Mouse (Mus musculus) urinary bladder, postnatal 14 days (tissue): Measurements from ENCODE around the gene Fam214a.

ENCODE experiments used
- DNase-seq: peaks from one replicate; pipeline ENCODE4 v3.0.0; 2021; ENCODE audit warnings: low spot score

Gene Fam214a

DNA sequence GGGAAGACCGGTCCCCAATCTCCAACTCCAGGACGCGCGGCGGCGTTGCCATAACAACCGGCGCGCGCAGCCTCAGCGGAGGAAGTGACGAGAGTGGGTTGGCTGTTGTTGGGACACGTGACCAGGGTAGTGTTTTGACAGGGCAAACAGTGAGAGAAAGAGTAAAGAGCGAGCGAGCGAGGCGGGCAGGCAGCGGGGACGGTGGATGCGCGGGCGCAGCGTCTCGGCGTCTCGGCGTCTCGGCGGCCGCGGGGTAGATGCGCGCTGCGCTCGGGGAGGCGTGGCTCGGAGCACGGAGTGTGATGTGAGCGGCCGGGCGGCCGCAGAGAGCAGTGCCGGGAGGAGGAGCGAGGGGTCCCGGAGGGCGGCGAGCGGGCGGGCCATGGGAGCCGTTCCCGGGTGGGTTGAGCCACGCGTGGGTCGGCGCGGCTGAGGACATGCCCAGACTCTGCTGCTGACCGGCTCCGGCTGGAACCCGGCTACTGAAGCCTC lies at the start of gene Fam214a:
Fam214a (plus strand) TSS at position 129 of the 492 bp plus-strand sequence.
- peak; percentile 93 for DNase-seq

DNA sequence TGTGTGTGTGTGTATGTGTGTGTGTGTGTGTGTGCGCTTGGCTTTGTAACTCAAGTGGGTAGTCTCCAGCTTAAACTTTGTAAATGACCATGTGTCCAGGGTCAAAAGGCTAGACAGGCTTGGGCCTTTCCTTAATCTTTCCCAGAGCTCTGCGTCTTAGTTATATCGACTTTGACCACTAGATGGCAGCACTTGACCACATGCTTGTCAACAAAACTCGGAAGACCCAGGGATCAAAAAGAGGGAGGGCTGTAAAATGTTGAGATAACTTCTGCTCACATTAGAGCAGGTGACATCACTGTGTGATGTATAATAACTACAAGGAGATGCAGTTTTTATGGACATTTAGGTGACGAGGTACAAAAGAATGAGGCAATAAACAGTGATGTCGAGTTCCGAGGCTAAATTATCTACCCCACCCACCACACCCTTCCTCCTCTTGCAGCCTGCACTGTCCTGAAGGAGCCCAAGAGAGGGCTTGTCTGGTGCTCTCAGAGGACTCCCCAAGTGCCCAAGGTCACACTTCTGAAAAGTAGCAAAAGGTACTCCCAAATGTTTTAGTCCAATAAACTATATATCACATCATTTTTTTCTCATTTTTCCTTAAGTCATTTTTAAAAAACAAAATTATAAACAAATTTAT lies 47.7 kb upstream of the Fam214a start:
- DNase-seq, result peak; percentile 70

DNA sequence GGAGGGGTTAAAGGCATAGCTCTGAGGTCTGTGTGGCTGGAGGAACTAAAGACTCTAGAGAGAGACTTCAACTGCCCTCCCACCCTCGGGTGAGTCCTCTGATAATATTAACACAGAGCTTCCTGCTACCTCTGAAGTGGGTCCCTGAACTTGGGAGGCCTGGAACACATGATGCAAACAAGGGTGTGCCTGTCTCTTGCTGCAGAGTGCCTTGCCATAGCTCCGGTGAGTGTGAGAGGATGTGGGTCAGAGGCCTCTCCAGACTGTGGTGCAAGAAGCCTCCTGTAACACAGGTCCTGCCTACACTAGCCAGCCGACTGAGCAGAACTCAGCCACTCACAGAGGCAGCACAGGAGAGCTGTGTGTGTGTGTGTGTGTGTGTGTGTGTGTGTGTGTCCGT lies 45.7 kb upstream of the Fam214a start:
- DNase-seq, result peak; percentile 54

DNA sequence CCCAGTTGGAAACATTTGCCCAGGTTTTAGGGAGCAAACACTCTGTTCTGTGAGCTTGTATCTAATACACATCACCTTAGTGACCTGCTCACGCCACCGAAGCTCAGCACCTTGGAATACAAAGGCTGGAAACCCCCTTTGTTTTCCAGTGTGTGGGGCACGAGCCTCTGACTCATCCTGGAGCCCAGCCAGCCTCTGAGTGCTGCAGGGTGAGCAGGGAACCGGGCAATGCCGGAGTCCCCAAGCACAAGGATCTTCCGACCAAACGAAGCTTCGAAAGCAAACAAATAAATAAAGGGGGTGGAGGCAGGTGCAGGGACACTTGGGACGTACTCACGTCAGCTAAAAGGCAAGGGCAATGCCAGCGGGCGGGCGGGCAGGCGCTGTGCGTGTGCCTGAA lies 43.4 kb upstream of the Fam214a start:
- DNase-seq, result peak; percentile 64

DNA sequence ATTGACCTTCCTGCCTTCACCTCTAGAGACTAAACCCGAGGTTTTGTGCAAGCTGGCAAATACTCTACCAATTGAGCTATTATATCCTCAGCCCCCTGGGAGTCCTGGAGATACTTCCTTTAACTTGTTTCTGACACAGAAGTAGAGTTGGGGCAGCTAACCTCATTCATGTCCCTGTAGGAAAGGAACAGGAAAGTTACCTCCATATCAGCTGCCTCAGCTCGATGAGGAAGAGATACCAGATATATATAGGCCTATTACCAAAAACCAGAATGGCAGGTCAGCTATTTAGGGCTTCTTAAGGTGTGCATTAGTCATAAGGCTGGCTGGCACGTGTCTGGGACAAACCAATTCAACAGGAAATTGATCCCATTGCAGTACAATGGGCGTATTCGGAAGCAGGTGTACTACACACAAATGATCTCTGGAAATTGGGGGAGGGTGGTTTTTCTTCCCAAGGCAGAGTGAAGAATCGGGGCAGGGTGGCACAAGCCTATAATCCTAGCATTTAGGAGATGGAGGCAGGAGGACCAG lies 42.4 kb upstream of the Fam214a start:
- DNase-seq, result peak; percentile 43

DNA sequence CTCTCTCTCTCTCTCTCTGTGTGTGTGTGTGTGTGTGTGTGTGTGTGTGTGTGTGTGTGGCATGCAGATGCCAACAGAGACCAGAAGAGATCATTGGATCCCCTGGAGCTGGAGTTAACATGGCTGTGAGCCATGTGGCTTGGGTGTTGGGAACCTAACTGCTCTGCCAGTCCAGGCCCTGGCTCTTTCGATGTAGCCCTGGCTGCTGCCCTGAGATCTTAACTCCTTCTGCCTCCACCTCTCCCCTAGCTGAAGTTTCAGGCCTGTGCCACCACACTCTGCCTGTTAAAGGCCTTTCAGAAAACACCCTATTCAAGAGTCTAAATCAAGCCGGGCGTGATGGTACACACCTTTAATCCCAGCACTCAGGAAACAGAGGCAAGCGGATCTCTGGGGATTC lies 41.3 kb upstream of the Fam214a start:
- DNase-seq, result no peak

DNA sequence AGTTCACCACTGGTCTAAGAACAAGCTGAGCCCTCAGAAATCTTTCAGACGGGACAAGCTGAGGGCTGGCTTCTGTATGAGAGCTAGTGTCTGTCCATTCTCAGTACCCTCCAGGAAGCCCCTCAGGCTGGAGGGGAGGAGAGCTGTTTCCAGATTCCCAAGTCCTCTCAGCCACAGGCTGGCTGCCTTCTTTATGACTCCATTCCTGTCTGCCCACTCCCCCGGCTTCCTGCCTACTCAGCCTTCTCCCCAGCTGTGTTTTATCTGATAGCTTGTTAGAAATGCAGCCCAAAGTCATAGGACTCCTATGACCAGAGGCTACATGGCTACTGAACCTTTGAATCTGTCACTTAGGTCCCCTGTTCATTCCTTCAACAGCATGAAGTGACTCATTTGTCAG lies 40.8 kb upstream of the Fam214a start:
- no peak for DNase-seq

DNA sequence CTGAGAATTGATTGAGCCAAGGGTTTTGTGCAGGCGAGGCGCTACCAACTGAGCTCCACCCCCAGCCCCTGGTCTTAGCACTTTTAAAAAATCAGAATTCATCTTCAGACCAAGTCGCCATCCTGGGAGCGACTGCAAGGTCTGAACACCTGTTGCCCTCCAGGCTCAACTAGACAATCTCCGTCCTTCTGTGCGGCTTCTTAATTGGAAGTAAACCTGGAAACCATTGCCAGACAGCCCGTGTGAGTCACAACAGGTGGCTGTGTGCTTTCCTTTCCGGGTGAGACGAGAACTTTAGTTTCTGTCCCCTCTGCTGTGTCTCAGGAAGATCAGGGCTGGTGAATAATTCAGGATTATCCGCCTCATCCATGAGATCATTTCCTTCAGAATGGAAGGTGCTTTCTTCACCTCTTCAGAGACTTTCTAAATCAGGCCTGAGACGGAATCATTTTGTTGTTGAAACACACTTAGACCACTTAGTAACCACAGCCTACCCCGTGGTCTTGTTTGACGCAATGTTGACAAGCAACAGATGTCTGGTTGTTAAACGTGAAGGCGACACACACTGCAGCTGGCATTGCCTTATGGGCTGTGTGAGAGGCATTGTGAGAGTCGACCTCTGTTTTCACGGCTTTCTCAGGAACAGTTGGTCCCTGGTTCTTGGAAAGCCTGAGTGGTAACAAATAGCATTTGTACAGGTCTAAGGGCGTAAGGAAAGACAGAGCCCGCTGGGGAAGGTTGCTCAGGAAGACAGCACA lies 39.9 kb upstream of the Fam214a start:
- DNase-seq, result no peak

DNA sequence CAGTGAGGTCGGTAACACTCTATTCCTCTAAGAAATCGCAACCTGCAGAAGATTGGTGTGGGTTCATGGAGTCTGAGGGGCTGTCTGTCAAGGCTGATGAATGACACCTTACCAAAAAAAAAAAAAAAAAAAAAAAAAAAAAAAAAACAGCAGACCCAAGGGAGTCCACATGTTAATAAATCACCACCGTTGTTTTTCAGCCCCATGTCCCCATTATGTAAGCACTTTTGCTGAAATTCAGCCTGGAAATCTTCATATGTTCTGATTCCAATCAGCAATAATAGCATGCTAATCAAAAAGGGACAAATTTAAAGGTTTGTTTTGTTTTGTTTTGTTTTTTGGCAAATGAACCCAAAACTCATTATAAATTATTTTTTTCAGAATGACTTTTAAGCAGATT lies 37.1 kb upstream of the Fam214a start:
- no peak for DNase-seq

DNA sequence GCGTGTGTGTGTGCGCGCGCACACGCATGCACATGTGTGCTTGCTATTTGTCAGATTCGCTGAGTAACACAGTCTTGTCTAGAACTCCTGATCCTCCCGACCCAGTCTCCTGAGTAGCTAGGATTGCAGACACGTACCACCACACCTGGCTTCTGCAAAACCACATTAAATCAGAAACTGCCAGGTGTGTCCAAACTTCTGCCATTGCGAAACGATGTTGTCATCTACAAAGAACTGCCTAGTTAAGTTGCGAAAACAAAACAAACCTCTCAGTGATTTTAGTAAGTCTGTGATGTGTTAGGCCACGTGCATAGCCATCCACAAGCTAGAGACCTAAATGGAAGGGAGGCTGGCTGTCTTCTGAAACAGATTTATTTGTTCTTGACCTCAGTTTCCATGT lies 32.2 kb upstream of the Fam214a start:
- DNase-seq, result no peak

DNA sequence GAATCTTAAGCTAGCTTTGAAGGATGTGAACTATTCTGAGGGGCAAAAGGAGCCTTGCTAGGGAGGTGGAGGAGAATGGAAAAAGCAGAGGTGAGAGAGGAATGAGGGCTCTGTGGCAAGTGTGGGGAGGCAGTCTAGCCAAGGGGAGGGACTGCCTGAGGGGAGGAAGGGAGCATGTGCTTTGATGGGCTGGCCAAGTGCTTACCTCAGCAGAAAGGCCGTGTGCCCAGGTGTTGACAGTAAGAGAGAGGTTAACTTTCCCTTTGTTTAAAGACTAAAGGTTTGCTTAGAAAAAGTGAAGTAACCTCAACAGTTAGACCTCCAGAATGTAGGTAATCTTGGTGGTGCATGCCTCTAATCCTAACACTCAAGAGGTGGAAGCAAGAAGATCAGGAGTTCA lies 31.3 kb upstream of the Fam214a start:
- no peak for DNase-seq

DNA sequence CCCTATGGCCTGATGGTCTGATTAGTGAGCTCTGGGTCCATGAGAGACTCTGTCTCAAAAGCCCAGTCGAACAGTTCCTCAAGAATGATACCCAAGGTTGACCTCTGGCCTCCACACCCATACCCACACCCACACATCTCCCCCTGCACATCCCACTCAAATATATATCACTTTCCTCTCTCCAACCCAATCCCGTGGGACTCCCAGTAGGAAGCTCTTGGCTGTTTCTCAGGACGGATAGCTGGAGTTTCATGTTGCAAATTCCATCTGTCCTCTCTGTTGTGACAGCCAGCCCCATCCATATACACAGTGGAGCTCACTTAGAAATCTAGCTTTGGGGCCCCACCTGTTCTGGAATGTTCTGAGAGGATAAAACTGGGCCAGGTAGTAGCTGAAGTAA lies 29.8 kb upstream of the Fam214a start:
- no peak for DNase-seq

DNA sequence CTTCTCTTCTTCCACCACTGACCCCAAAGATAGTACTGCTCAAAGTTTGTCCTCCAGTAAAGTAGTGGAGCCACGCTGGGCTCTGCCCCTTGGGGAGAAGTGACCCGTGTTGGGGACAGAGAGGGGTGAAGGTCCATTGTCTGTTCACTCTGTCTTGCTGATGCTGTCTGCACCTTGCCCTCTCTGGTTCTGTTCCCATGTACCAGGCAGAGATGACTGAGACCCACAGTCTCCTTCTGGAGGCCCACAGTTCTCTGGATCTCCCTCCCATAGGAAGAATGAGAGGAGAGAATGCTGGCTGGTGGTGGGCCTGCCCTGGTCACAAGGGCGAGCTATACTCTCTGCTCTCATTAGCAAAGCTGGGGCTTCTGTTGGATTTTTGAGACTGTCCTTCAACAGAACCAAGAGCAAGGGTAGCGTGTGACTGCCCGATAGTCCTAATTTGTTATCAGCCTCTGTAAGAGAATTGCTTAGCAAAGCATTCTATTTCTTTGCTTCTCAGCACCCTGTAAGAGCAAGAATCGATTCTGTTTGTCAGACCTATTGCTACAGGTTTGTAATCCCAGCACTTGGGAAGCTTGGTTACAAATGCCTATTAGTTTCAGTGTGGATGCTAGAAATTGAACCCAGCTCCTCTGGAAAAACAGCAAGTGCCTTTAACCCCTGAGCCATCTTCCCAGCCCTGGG lies 29.2 kb upstream of the Fam214a start:
- DNase-seq, result no peak

DNA sequence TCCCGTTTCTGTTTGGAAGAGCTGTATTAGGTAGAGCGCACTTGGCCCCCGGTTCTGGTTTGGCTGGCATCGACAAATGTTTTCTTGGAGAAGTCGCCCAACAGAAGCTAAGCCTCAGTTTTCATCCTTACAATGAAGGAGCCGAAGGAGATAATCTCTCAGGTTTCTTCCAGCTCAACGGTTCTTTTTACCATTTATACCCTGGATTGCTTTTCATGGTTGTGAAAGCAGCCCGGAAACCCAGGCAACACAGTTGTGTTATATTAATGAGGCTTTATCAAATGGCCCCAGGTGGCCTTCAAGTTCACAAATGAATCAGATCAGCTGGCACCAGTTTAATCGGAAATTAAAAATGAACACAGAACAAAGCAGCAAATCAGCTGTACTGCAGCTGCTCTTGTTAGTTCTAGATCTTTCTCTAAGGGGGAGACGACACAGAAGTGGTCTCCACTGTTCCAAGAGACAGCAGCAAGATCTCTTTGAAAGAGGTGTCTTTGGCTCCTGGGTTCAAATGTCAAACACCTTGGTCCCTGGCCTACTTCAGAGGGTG lies 27.4 kb upstream of the Fam214a start:
- DNase-seq, result no peak

DNA sequence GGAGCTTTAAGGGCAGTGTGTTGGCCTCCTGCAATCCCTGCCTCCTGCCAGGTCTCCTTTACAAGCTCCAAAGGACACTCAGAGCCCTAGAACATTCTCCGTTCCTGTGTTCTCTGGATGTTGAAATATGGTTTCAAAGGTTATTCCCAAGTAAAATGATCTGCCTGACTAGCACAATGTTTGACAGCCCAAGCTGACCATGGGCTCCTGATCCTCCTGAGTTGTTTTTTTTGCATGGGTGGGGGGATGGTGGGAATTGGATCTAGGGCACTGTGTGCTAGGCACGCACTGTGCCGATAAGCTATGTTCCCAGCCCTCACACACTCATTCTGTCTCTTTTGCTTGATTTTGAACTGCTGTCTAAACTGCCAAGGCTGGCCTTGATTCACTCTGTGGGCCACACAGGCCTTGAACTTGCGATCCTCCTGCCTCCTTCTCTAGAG lies 22.7 kb upstream of the Fam214a start:
- DNase-seq, result no peak

DNA sequence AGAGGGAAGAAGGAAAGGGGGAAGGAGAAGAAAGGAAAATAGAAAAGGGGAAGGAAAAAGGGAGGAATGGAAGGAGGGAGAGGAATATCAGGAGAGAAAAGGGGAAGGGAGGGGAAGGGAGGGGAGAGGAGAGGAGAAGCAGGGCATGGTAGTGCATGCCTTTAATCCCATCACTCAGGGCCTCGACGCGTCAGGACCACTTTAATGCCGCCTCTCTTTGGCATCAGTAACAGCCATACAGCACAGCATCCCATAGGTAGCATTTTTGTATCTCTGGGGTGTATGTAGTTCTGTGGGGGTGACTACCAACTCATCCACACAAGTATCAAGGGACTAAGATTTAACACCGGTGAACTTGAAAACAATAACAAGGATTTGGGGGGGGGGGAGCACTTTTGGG lies 22.0 kb upstream of the Fam214a start:
- no peak for DNase-seq

DNA sequence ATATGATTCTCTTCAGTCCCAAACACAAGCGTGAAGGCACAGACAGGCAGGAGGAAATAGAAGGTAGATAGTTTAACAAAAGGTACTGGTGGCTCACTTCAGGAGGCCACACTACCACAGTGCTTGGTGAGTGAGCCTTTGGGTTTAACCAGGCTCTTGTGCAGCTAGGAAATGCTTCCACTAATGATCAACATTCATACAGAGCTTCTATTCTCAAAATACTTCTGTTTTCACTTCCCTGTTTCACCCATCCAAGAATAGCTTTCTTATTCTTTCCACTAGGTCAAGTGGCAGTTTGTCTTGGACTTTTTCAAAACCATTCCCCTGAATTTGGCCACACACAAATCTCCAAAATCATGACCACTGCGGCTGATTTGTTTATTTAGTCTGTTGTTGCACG lies 17.4 kb upstream of the Fam214a start:
- no peak for DNase-seq

DNA sequence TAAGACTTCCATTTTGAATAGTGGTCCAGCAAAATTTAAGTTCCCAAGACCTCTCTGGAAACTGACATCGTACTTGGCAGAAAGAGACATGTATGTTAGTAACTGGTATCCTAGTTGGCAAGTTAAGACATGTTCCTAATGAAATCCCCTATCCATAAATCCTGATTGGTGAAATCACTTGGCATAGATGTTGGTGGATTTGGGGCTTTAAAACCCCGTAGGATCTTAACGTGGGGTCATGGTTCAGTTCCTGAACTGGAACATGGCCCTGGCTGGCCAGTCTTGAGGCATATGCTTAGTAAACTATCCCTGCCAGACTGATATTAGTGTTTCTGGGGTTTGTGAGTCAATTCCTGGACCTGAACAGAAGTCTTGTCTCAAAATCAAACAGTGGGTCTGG lies 14.9 kb upstream of the Fam214a start:
- DNase-seq, result no peak

DNA sequence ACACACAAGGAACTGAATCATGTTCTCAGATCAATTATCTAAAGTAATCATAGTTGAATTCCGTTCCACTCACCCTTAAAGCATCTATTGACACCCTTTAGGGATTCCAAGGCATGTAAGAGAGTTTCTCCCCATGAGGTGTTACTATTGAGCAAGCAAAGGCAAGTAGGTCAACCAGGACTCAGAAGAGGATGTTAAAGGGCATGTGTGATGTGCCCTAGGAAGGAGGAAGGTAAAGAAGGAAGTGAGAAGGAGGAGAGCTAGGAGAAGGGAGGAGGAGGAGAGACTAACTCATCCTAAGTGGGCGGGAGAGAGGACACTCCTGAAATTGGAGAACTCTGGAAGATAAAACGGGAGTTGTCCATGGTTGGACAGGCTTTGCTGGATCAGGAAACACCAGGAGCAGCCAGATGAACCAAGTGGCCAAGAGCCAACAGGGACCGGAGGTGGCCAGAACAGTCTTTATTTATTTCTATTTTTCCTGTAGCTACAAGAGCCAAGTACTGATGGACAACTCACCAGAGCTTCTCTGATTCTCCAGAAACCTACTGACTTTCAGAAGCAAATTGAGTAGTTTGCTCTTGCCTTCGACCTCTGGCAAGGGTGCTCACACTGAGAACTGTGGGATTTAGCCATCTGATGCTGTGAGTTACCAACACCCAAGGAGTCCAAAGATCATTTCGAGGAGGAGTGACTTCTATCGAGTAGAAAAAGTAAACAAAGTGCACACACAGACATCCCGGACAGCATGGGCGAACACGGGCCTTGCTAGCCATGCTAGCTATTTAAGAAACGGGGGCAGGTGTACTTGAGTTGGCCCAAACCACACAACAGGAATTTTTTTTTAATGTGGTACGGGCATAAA lies 13.8 kb upstream of the Fam214a start:
- peak; percentile 35 for DNase-seq

DNA sequence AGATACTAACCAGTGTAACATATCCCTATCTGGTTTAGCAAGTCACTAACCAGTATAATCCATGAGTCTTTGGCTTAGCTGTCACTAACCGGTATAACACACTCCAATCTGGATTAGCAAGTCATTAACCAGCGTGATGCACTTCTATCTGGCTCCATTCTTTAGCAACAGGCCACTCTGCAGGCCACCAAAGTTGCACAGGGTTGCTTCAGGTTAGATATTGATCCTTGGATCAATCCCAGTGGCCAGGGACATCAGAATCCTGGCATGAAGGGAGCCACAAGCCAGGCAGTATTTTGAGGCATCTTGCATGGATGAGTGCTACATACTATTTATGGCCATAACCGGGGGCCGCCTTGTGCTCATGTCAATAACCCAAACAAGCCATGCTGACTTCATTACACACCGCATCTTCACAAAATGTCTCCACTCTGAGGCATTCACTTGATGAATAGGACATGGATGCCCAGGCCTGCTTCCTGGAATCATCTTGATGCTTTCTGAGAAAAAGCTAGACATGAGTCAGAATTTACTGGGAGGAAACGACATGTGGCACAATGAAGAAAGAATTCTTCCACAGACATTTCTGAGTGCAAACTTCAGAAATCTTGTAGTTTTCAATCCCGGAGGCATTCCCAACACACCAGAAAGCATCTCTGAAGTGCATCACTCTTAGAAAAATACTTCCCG lies 5.8 kb upstream of the Fam214a start:
- no peak for DNase-seq

DNA sequence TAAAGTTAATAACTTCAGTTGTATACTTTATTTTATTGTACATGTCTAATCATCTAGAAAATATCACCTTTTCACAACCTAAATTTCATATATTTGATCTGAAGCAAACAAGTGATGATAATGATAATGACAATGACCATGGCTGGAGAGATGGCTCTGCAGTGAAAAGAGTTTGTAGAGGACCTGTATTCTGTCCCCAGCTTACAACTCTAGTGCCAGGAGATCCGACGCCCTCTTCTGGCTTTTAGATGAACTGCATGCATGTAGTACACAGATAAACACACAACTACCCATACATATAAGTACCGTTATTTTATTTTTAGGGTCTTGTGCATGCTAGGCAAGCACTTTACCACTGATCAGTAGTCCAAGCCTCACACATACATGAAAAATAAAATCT lies 1.2 kb upstream of the Fam214a start:
- DNase-seq, result no peak
